Mouse (Mus musculus) forebrain, embryonic 15.5 days (tissue): Measurements from ENCODE around the gene Sugct. TPM values are rescaled to one million over a fixed set of nuclear protein-coding genes. Genes with fewer than 3 reads are reported as not detected.

Source experiments
- ATAC-seq: fragments of 200-750 bp; cut with Nextera tagmentation; replicated peaks from 2 replicates; pipeline ENCODE4 v1.8.0; 2017; ENCODE audit warnings: mild to moderate bottlenecking, moderate TSS enrichment, moderate library complexity
- H3K27ac ChIP-seq: fragments of 300-500 bp; sonication (generic); replicated peaks from 2 replicates; pipeline ENCODE4 v1.5.1; 2015; ENCODE audit warnings: mild to moderate bottlenecking, inconsistent platforms
- H3K27me3 ChIP-seq: fragments of 300-500 bp; sonication (generic); 2 replicates; pipeline ENCODE4 v1.6.1; 2015; ENCODE audit warnings: inconsistent platforms
- H3K36me3 ChIP-seq: fragments of 300-500 bp; sonication (generic); 2 replicates; pipeline ENCODE4 v1.6.1; 2015; ENCODE audit warnings: mild to moderate bottlenecking, inconsistent platforms
- H3K4me1 ChIP-seq: fragments of 300-500 bp; sonication (generic); 2 replicates; pipeline ENCODE4 v1.6.1; 2015; ENCODE audit warnings: inconsistent platforms
- H3K4me2 ChIP-seq: fragments of 300-500 bp; sonication (generic); replicated peaks from 2 replicates; pipeline ENCODE4 v1.6.1; 2015; ENCODE audit warnings: mild to moderate bottlenecking, inconsistent platforms
- H3K4me3 ChIP-seq: fragments of 300-500 bp; sonication (generic); 2 replicates; pipeline ENCODE4 v1.5.1; 2015; ENCODE audit warnings: mild to moderate bottlenecking, inconsistent platforms
- H3K9ac ChIP-seq: fragments of 300-500 bp; sonication (generic); replicated peaks from 2 replicates; pipeline ENCODE4 v1.6.1; 2015; ENCODE audit warnings: mild to moderate bottlenecking, inconsistent platforms
- H3K9me3 ChIP-seq: fragments of 300-500 bp; sonication (generic); 2 replicates; pipeline ENCODE4 v1.6.1; 2016; ENCODE audit warnings: inconsistent platforms
- WGBS: fragments of 180-500 bp; shearing (Covaris S2); methylation state at CpG from one replicate; pipeline ENCODE4 v1.1.7; 2015; ENCODE audit warnings: mixed read lengths; 5-methylcytosine and 5-hydroxymethylcytosine counted together
- polyA plus RNA-seq: library from polyadenylated mRNA; unstranded; fragments of >200 nt; fragmentation: Nextera tagmentation; extraction: Ambion mirVana; gene quantifications from 2 replicates; pipeline ENCODE4 v1.2.1, GENCODE M21; 2015

Sugct gene
- polyA plus RNA-seq, 1 experiment from 2014 or later, result 2.4 TPM

- Histone ChIP-seq H3K9me3 (no peaks in the 10 kb centered on the region), H3K4me1 (no peaks in the 10 kb centered on the region), H3K27ac (no peak overlapping the region), H3K9ac (no peak overlapping the region), H3K27me3 (no peaks in the 10 kb centered on the region), H3K36me3 (no peaks in the 10 kb centered on the region), H3K4me2 (no peak overlapping the region), H3K4me3 (no peak overlapping the region)
- 70% methylated on average over 3 of the region's 3 CpGs for WGBS
- ATAC-seq, result no peak
These were observed 629.8 kb downstream of the Sugct start for GRCm38 (mm10) chr13:17065552-17065951.

GRCm38 (mm10) chr13:17056650-17057049, 638.7 kb downstream of the Sugct start:
- H3K27ac ChIP-seq, result no peak overlapping the region
- H3K27me3 ChIP-seq, result no peaks in the 10 kb centered on the region
- H3K9me3 ChIP-seq, result no peaks in the 10 kb centered on the region
- no peak overlapping the region for H3K9ac ChIP-seq
- 98% methylated on average over 2 of the region's 2 CpGs for WGBS
- no peak for ATAC-seq
- H3K4me1 ChIP-seq, result no peaks in the 10 kb centered on the region
- H3K4me2 ChIP-seq, result no peak overlapping the region
- H3K36me3 ChIP-seq, result no peaks in the 10 kb centered on the region
- H3K4me3 ChIP-seq, result no peak overlapping the region

DNA sequence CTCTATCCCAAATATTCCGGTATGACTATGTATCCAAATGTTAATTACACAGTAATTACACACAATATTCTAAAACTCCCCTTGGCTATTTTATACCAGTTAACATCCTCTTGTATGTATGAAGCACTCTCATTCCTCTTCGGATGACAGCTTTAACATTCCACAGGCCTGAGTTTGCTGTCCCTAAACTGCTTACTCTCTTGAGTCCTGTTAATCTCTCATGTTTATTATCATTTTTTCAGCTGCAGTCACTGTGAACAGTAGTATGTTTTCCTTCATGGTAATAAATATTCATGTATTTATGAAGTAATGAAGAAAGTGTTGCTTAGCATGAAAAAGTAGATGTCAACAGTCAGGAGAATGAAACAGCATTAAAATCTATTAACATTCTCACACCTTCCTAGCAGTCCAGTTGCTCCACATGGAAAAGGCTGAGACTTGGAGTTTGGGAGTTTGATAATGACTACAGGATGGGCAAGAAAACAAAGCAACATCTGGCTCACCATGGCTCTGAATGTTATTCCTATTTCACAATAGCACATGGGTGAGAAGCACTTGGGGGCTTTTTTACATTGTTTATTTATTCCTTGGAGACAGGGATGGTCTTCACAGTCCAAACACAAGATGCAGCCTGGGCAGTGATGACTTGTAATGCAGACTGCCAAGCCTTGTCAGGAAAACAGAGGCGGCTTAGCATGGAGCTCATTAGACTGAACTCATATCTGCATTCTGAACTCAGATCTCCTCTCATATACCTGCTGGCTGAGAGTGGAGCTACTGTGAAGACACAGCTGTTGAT, 651.7 kb downstream of the Sugct start:
- H3K27ac ChIP-seq, result no peak overlapping the region
- H3K4me3 ChIP-seq, result no peak overlapping the region
- no peak overlapping the region for H3K9ac ChIP-seq
- H3K9me3 ChIP-seq, result no peaks in the 10 kb centered on the region
- no peak overlapping the region for H3K4me2 ChIP-seq
- H3K36me3 ChIP-seq, result no peaks in the 10 kb centered on the region
- H3K4me1 ChIP-seq, result no peaks in the 10 kb centered on the region
- no peak for ATAC-seq
- WGBS, result 90% methylated on average over 3 of the region's 3 CpGs
- H3K27me3 ChIP-seq, result no peaks in the 10 kb centered on the region

GRCm38 (mm10) chr13:17042332-17042731, 653.0 kb downstream of the Sugct start:
- Histone ChIP-seq H3K27ac (no peak overlapping the region), H3K4me1 (no peaks in the 10 kb centered on the region), H3K4me2 (no peak overlapping the region), H3K36me3 (no peaks in the 10 kb centered on the region), H3K27me3 (no peaks in the 10 kb centered on the region), H3K9me3 (no peaks in the 10 kb centered on the region), H3K4me3 (no peak overlapping the region), H3K9ac (no peak overlapping the region)
- WGBS, result 91% methylated on average over 2 of the region's 2 CpGs
- no peak for ATAC-seq

GRCm38 (mm10) chr13:17039727-17040126, 655.6 kb downstream of the Sugct start:
- Histone ChIP-seq H3K4me3 (no peak overlapping the region), H3K27ac (no peak overlapping the region), H3K4me2 (no peak overlapping the region), H3K36me3 (no peaks in the 10 kb centered on the region), H3K9me3 (no peaks in the 10 kb centered on the region), H3K27me3 (no peaks in the 10 kb centered on the region), H3K4me1 (no peaks in the 10 kb centered on the region), H3K9ac (no peak overlapping the region)
- no peak for ATAC-seq
- WGBS, result 78% methylated on average over 2 of the region's 2 CpGs

DNA sequence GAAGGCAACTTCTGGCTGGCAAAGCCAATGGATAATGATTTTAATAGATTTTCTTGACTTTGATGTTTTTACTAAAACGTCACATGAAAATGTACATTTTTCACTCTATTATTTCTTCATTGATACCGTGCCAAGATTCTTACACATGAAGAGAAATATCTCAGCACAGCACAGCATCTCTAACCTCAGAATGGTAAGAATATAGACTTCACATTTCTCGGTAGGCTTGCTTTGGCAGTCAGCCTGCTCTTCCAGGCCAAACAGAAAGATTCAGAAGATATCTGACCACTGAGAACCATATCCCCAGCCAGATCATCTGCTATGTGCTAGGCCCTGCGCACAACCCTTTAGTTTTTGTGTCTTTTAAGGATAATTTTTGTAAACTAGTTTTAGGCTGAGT, 657.0 kb downstream of the Sugct start:
- H3K9ac ChIP-seq, result no peak overlapping the region
- no peak overlapping the region for H3K4me3 ChIP-seq
- ATAC-seq, result no peak
- H3K36me3 ChIP-seq, result no peaks in the 10 kb centered on the region
- H3K4me2 ChIP-seq, result no peak overlapping the region
- no peaks in the 10 kb centered on the region for H3K4me1 ChIP-seq
- no peaks in the 10 kb centered on the region for H3K9me3 ChIP-seq
- 86% methylated on average over 4 of the region's 4 CpGs for WGBS
- H3K27ac ChIP-seq, result no peak overlapping the region
- H3K27me3 ChIP-seq, result no peaks in the 10 kb centered on the region

DNA sequence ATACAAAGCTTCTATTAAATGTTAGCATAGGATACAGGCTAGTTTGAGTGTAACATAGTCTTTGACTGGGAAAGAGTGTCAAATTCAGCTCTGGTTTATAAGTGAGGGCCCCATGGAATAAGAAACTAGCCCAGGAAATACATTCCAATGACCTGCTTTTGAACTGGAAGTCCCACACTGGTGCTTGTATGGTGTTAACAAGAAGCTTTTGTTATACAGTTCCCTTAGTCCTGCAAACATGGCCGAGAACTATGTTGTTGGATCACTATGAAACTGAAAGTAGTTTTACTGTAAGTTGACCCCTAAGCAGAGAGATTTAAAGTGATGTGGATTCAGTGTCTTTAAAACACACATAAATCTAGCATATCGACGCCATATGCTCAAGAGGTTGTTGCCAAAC, 657.5 kb downstream of the Sugct start:
- WGBS, result 84% methylated on average over 3 of the region's 3 CpGs

GRCm38 (mm10) chr13:17030761-17031160, 664.6 kb downstream of the Sugct start:
- Histone ChIP-seq H3K4me3 (no peak overlapping the region), H3K27ac (no peak overlapping the region), H3K4me2 (no peak overlapping the region), H3K9me3 (no peaks in the 10 kb centered on the region), H3K27me3 (no peaks in the 10 kb centered on the region), H3K4me1 (no peaks in the 10 kb centered on the region), H3K9ac (no peak overlapping the region), H3K36me3 (no peaks in the 10 kb centered on the region)
- ATAC-seq, result no peak
- 97% methylated on average over 1 of the region's 1 CpGs for WGBS

More for the DNA sequence above, 657.5 kb downstream of the Sugct start:
- Histone ChIP-seq H3K4me3 (no peak overlapping the region), H3K27me3 (no peaks in the 10 kb centered on the region), H3K27ac (no peak overlapping the region), H3K9me3 (no peaks in the 10 kb centered on the region), H3K36me3 (no peaks in the 10 kb centered on the region), H3K4me1 (no peaks in the 10 kb centered on the region), H3K4me2 (no peak overlapping the region), H3K9ac (no peak overlapping the region)
- no peak for ATAC-seq

DNA sequence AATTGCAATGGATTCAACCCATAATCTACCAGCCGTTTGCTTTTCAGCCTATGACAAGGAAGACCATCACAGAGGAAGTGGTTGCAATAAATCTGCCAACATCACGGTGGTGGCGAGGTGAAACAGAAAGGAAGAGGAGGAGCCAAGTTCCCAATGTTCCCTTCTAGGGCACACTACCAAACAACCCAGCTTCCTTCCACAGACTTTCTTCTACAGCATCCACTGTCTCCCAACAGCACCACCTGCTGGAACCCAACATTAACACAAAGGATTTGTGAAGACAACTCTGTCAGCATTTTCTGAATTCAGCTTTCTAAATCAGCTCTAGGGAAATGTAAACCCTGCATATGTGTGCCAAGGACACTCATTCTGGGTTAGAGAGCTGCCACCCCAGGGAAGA, 666.8 kb downstream of the Sugct start:
- ATAC-seq, result peak; percentile 66

GRCm38 (mm10) chr13:17027846-17028529, 667.4 kb downstream of the Sugct start:
- Histone ChIP-seq H3K36me3 (no peaks in the 10 kb centered on the region), H3K27me3 (no peaks in the 10 kb centered on the region), H3K4me3 (no peak overlapping the region), H3K9ac (no peak overlapping the region), H3K27ac (no peak overlapping the region), H3K4me2 (no peak overlapping the region), H3K9me3 (no peaks in the 10 kb centered on the region), H3K4me1 (no peaks in the 10 kb centered on the region)
- ATAC-seq, result no peak
- 91% methylated on average over 4 of the region's 4 CpGs for WGBS

More for the DNA sequence above, 666.8 kb downstream of the Sugct start:
- Histone ChIP-seq H3K9ac (no peak overlapping the region), H3K4me1 (no peaks in the 10 kb centered on the region), H3K4me3 (no peak overlapping the region), H3K4me2 (no peak overlapping the region), H3K27me3 (no peaks in the 10 kb centered on the region), H3K9me3 (no peaks in the 10 kb centered on the region), H3K27ac (no peak overlapping the region), H3K36me3 (no peaks in the 10 kb centered on the region)
- 39% methylated on average over 3 of the region's 3 CpGs for WGBS

DNA sequence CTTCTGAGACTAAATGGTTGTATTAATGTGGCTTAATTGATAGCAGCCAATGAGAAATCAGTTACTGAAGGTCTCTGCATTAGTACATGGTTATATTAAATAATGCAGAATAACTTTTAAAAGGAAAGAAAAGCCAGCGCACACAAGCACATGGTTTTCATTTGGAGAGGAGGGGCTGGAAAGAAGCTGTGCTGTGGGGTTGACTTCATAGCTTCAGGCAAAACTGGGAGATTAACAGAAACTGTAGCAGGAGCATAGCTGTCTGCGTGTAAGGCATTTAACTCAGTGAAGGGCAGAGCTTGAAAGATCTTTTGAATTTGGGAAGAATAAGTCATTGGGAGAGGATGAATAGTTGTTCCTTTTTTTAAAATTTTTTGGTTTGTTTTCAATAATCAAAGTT, 668.4 kb downstream of the Sugct start:
- no peak overlapping the region for H3K9ac ChIP-seq
- H3K4me2 ChIP-seq, result no peak overlapping the region
- H3K36me3 ChIP-seq, result no peaks in the 10 kb centered on the region
- no peaks in the 10 kb centered on the region for H3K9me3 ChIP-seq
- H3K27me3 ChIP-seq, result no peaks in the 10 kb centered on the region
- H3K4me3 ChIP-seq, result no peak overlapping the region
- ATAC-seq, result no peak
- 60% methylated on average over 2 of the region's 2 CpGs for whole genome bisulfite sequencing
- H3K4me1 ChIP-seq, result no peaks in the 10 kb centered on the region
- H3K27ac ChIP-seq, result no peak overlapping the region

DNA sequence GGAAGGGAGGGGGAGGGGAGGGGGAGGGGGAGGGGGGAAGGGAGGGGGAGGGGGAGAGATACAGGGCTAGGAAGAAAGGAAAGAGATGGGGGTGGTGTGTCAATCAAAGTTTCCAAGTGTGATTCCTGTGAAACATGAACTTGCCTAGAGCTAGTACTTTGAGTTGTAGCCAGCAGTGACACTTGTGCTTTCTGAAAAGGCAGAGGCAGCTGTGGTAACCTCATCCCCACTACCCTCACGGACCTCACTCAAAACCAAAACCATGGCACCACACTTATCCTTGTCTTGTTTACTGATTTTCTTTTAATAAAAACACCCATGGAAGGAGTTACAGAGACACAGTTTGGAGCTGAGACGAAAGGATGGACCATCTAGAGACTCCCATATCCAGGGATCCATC, 698.9 kb downstream of the Sugct start:
- Histone ChIP-seq H3K4me2 (no peak overlapping the region), H3K9ac (no peak overlapping the region), H3K9me3 (no peaks in the 10 kb centered on the region), H3K4me3 (no peak overlapping the region), H3K36me3 (no peaks in the 10 kb centered on the region), H3K27me3 (no peaks in the 10 kb centered on the region), H3K27ac (no peak overlapping the region), H3K4me1 (no peaks in the 10 kb centered on the region)
- no peak for ATAC-seq
- WGBS, result 91% methylated on average over 2 of the region's 2 CpGs
